Mouse (Mus musculus) liver, adult (tissue): Measurements from ENCODE around the gene Tstd2.

Experiments
- GATA4 ChIP-seq: IDR thresholded peaks from 2 replicates; pipeline ENCODE4 v1.6.1; 2014; ENCODE audit warnings: mild to moderate bottlenecking, low read length; ENCODE audit not compliant: insufficient replicate concordance

Gene Tstd2

DNA sequence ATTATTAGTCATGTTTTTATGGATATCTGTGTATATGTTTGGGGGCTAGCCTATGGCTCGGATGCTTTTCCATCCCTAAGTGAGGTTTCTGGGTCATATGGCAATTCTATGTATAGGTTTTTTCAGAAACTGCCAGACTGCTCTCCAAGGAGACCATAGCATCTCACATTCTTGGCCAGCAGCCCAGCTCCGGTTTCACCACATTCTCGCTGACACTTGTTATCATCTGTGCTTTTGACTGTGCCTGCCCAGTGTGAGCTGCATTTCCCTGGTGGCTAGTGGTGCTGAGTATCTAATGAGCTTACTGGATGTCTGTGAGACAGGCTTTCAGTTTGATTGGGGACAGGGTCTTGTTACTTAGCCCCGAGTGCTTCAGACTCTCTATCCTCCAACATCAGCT lies 64.8 kb downstream of the Tstd2 start:
- no peak for TF ChIP-seq GATA4

DNA sequence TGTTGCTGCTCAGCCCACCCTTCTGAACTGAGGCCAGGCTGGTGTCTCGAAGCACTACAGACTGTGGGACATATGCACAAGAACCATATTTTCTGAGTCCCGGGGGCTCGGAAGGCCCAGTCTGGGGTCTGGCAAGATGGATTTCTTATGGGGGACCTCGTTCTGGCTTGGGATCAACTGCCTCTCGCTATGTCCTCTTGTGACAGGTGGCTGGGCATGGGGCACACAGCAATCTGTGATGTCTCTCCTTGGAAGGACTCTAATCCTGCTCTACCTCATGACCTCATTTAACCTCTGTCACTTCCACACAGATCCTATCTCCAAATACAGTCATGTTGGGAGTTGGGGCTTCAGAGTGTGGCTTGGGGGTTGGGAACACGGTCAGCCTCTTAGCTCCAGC lies 65.9 kb downstream of the Tstd2 start:
- no peak for TF ChIP-seq GATA4

DNA sequence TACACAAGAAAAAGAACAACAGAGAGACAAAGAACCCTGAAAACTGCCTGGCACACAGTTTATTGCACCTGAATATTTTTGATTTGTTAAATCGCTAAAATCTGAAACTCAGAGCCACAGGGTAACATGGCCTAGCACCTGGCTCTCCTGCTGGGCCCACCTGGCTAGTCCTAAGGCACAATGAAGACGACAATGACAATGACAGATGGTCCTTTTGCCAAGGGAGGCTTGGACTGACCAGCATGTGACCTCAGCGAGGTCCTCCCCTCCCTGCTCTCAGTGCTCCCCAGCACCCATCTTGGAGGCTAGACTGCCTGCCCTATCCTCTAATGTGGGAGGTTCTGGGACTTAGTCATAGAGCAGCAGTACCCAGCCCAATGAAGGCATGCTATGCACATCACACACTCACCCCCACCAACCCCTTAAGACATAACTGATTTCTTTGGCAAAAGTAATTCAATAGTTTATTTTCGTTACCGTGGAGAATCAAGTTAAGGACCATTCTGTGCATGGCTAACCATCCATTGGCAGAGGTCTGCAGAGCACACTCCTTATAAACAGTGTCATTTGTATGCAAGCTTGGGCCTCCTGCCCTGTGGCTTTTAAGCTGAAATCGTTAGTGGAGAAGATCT lies 68.5 kb downstream of the Tstd2 start:
- no peak for TF ChIP-seq GATA4

DNA sequence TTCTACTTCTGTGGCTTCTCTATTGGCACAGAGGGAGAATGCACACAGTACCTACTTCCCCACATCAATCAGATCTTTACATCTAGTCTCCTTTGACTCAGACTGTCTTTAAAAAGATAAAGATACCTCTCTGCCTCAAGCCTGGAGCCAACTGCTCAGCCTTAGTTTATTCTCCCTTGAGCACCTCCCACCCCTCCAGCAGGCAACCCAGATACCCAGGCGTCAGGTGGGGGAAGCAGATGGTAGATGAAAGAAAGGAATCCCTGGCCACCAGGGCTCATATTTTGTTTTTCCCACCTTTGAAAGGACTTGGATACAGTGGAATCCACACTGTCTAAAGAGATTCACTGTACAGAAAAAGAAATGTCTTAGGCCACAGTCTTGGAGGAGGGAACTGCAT lies 69.9 kb downstream of the Tstd2 start:
- TF ChIP-seq GATA4, result no peak

DNA sequence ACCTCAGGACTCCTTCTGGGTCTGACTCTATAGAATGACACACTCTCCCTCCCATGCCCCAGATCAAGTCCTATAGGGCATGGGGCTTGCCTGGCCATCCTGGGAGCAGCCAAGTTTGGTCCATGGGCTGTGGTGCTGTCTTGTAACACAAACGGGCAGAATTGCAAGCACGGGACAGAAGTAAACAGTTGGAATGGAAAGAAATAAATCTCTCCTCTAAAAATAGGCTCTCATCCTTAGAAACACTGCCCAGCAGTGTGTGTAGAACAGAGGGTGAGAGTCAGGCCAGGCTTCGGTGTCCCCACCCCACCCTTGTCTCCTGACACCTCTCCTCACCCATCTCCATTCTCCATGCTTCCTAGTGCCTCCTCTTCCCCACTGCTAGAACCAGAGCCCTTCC lies 70.4 kb downstream of the Tstd2 start:
- no peak for TF ChIP-seq GATA4

DNA sequence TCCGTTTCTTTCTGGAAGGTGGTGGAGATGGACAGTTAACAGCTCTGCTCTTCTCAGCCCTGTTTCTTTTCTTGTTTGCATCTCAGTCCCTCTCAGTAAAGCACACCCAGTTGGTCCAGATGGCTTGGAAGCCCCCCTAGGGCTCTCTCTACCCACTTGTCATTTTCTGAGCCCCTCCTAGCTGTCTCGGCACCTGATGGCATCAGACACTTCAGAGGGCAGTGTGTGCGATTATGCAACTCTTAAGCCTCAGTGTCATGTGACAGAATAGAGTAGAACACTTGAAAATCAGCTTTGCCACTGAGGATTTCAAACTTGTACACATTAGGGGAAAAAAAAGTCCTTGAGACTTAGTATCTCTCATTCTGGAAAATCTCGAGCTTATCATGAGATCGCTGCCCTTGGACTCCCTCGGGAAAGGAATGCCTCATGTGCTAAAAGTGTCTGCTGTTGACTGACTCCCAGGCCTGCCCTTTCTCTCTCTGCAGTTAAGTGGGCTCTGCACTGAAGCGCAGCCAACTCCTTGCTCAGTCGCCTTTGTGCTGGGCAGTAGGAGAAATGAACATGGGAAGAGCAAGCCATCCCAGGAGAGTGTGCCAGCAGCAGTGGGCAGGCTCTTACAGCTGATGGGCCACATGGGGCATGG lies 72.7 kb downstream of the Tstd2 start:
- TF ChIP-seq GATA4, result no peak

DNA sequence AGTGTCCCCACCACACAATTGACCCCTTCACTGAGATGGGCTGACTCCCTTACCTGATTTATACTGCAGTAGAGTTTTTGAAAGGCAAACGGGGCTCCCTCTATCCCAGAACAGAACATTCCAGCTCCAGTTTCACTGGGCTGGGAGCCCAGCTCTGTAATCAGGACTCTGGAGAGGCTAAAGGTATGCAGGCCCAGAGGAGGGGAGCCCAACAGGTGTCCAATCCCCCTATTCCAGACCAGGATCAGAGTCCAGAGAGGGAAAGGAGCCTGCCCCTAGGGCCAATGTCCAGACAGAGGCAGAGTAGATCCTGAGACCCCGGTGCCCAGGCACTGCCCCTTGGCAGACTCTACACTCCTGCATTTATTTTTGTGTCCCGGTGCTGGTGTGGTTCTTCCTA lies 73.5 kb downstream of the Tstd2 start:
- no peak for TF ChIP-seq GATA4
